Mouse (Mus musculus) right cerebral cortex, postnatal 10 days (tissue): Measurements from ENCODE around the gene Gtpbp8.

Experiments
- DNase-seq, 2 experiments: peaks; one replicate each; pipeline ENCODE4 v3.0.0; 2021; ENCODE audit warnings: low spot score in 2 of 2

Gene Gtpbp8

GRCm38 (mm10) chr16:44690501-44690900 is 55.7 kb downstream of the Gtpbp8 start:
- DNase-seq: no peak

- no peak for DNase-seq
Observed at GRCm38 (mm10) chr16:44688507-44688906, 57.7 kb downstream of the Gtpbp8 start.

DNA sequence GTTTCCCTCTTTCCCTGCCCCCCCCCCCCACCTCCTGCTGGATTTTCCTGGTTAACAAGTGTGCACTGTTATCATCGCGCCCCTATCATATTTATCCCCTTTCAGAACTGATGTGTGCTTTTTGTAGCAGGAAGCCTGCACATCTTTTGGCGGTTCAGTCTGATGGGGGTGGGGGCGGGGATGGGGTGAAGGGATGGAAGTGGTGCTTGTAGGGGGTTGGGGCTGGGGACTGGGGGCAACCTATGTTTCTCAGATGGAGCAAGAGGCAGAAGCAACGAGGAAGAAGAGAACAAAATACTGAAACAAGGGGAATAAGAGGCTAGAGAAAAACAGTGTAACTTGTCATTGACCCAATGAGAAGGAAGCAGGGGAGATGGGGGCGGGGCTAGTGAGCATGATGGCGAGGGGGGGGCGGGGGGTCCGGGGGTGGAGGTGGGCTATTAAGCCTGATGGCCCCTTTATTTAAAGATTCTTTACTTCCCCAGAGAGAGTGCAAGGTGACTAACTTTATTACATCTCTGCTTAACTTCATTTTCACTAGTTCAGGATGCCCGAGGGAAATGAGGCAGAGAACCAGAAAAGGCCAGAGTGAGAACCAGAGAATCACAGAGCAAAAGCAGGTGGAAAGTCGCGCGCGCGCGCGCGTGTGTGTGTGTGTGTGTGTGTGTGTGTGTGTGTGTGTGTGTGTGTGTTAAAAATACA is 58.3 kb downstream of the Gtpbp8 start:
- no peak for DNase-seq

DNA sequence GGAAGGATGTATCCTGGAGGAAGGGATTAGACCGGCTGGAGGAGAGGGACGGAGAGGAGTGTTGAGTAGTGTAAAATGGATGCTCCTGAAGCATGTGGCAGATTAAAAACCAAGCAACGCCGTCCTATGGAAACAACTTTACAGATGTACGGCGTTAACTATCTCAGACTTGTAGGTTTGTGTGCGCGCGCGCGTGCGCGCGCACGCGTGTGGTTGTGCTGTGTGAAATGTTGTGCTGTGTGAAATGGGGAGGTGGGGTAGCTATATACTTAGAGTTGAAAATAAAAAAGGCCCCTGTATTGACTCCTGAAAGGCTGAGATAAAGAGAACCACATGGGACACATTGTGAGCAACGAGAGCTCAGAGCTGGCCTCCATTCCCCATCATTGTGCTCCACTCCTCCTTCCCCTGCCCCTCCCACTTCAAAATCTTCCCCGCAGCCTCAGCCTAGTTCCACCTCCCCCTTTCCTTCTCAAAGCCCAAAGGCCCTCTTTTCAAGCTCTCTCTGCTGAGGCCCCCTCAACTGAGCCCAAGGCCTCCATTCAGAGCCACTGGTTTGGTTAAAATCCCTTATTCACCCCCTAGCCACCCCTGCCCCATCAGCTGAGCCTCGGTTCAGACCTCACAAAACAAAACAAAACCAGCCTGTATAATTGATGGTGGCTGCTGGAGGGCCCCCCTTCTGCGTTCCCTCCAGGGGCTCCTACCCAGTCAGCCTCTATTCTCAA is 59.0 kb downstream of the Gtpbp8 start:
- DNase-seq: no peak
